Mouse (Mus musculus): Measurements from ENCODE around the gene Gucy2c.

The Gucy2c gene

DNA sequence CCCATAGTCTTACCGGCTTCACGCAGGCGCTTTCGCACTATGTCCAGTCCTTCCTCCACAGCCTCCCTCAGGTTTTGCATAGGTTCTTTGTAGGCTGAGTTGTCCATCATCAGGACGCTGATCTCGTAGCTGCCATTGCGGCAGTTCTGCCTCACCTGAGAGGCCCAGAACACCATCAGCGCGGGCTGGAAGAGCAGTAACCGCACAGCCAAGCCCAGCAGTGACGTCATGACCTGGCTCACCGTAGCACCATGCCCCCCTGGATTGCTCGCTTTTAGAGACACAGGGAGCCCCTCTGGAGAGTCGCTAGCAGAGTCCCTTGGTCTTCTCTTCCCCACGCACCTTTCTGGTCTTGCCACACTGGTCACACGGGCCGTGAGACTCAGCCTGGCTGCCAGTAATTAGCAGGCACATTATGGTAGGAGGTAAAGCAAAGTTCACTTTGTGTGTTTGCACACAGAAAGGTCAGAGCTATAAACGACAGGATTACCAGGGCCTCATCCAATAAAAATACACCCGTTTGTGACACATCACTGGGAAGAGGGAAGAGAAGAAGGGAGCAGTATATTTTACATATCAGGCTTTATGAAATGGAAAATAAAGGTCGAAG is at the start of gene Gucy2c:
Gucy2c (minus strand) TSS at position 389 of the 610 bp plus-strand sequence.
- no peak for DNase-seq (ENCODE audit: low spot score)

DNA sequence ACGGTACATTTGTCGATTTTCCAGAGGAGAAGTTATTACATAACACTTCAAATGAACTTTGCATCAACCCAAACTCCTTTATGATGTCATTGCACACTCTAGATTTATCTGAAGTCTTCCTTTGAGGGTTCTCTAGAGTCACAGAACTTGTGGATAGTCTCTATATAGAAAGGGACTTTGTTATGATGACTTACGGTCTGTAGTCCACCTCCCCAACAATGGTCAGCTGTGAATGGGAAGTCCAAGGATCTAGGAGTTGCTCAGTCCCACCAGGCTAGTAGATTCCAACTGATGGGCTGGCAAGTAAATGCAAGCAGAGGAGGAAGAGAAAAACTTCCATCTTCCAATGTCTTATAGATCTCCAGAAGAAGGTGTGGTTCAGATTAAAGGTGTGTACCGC is 47.1 kb upstream of the Gucy2c start:
- no peak for DNase-seq (ENCODE audit: low spot score)

DNA sequence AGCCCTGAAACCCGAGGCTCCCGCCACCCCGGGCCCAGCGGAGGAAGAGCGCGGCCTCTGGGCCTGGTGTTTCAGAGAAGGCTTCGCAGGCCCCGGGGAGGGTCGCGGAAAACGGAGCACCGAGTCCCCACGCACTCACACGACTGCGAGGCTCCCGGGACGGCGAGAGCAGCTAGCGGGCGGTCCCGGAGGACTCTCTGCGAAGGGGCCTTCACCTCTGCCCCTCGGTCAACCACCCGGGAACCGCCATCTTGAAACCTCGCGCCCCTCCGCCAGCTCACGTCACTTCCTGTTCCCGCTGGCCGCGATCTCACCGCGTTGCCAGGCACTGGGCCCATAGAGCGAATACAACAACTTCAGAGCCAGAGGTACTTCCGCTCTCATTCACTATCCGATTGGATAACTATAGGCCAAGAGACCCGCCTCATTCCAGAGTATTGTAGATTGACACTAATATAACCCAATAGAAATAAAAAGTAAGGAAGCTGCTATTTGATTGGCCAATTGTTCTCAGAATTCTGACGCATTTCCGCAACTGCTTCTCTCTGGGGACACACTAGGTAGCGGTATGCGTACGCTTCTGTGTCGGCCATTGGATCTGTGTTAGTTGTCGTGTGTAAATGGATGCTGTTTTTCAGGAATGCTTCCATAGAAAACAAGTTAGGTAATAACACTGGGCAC is 46.5 kb upstream of the Gucy2c start, which contains the start of gene Wbp11:
Wbp11 (minus strand) TSS at position 353 of the 681 bp plus-strand sequence.
- DNase-seq (ENCODE audit: low spot score), result peak; percentile 95

DNA sequence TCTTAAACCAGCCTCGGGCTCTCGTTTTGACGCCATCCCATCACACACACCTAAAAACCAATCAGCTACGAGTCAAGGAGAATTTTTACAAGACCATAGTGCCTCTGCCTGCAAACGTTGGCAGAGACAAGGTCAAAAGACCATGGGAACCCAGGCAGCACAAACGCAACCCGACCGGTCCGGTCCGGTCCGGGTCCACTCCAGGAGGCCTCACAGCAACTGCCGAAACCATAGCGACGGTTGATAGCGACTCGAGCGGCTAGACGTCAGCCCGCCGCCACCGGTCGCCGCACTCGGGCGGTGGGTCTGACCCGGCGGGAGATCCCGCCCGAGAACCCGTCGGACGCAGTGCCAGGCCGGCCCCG is 45.9 kb upstream of the Gucy2c start, which contains the start of gene BC049715:
BC049715 (plus strand) TSS at position 111 of the 365 bp plus-strand sequence.
- no peak for DNase-seq (ENCODE audit: low spot score)

DNA sequence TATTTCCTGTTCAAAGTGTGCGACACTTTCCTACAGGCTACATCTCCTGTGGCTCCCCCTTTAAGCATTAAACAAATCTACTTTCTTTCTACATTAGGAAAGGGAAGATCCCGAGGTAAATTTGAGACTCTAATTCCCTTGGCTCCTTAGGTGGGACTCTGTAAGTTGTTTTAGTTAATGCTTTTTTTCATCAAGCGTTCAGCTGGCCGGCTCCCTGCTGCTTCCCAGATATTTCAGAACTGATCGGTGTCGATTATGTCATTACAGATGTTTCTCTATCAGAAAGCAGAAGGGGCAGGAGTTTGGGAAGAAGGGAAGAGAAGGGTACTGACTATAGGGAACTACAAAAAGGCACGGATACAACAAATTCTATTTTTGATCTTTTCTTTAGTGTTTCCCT is 45.6 kb upstream of the Gucy2c start:
- DNase-seq (ENCODE audit: low spot score), result no peak

DNA sequence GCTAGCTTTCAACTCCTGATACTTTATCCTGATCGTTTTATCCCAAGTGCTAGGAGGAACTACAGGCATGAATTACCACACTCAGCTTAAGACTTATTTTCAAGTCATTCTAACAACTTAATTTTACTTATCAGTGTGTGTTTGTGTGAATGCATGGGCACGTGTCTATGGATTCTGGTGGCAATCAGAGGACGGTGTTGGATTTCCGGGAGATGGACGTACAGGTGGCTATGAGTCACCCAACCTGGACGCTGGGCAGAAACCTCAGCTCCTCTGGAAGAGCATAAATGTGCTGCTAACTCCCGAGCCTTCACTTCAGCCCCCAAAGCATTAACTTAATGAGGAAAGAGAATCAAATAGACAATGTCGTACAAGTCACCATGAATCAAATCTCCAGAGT is 43.4 kb upstream of the Gucy2c start:
- no peak for DNase-seq (ENCODE audit: low spot score)

DNA sequence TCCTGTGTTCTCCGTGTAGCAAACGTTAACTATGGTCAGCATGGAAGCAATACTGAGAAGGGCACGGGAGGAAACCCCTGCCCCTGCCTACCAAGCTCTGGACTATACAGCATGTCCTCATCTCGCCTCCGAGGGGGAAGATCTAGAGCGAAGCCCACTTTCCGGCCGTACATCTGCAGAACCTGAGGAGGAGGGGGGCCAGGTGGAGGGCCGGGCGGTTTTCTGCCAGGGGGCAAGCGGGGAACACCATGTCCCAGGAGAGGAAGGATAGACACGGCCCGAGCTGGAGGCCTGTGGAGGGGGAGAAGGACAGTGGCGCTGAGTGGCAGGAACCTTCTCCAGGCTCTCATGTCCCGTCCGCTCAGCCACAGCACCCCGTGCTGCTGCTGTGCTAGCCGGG is 39.5 kb upstream of the Gucy2c start:
- DNase-seq (ENCODE audit: low spot score), result no peak

DNA sequence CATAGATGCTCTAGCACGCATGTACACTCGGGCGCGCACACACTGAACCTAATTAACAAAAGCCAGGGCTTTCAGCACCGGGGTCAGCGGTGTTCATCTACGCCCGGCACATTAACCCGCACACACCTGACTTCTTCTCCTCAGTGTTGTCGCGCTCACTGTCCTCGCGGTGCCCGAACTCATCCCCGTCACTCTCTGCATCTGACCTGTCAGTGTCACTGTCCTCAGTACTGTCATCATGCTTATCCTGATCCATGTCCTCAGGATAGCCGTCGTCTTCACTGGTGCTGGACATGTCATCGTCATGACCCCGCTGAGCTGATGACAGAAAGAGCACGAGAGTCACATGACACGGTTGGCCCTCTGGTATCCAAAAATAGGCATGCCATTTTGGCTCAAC is 38.8 kb upstream of the Gucy2c start:
- no peak for DNase-seq (ENCODE audit: low spot score)

DNA sequence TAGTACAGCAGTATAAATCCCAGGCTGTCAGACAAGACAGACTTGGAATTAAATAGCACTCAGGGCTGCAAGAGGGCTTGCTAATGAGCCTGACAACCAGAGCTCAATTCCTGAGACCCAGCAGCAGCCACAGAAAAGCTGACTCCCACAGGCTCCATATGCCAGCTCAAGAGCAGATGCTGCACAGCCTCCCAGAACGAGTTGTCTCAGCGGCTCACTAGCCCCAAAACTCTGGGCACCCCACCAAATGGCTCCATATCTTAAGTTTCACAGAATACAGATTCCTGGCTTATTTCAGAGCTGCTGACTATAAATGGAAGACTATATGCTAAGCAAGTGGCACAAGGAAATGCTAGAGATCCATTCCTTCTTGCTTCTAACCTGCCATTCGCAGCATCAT is 36.0 kb upstream of the Gucy2c start:
- DNase-seq (ENCODE audit: low spot score), result no peak

DNA sequence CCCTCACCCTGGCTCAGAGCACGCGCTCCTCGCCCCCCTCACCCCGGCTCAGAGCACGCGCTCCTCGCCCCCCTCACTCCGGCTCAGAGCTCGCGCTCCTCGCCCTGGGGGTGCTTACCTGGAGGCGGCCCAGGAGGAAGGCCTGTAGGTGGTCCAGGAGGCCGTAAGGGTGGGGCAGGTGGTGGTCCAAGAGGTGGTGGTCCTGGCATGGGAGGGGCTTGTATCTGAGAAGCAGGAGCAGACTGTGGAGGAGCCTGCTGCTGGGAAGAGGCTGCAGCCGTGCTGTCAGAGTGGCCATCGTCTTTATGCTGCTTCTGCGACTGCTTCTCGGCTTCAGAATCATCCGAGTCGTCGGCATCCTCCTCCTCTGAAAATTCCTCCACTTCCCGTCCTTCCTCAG is 35.3 kb upstream of the Gucy2c start:
- no peak for DNase-seq (ENCODE audit: low spot score)

DNA sequence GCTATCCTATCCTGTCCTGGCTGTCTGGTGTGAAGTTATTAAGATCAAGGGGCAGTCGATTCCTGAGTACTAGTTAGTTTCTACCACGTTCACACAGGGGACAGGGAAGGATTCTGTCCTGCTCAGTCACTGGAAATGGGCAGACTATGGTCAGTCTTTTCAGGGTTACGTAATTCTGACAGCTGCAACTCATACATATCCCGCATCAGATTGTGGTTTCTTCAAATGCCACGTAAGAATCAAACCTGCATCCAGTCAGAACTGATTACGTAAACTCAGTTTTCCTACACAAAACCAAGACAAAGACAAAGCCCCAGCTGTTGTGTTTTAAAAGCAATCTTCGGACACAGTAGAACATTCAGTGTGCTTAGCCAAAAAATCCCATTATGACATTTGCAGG is 33.8 kb upstream of the Gucy2c start:
- no peak for DNase-seq (ENCODE audit: low spot score)

DNA sequence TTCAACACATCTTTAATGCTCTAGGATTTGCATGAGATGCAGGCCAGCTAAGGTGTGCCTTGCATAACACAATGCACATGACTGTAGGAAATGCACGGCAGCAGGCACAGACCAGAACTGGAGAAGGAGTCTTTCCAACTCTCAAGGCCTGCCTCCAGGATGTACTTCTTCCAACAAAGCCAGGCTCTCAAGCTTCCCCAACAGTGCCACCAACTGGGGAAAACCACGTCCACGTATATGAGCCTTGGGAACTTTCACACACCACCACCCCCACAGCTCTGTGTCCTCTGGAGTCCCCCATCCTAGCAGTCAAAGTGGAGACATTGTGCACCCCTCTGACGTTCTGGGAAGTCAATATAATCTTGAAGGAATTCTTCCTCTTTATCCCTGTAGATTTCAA is 31.6 kb upstream of the Gucy2c start:
- no peak for DNase-seq (ENCODE audit: low spot score)

DNA sequence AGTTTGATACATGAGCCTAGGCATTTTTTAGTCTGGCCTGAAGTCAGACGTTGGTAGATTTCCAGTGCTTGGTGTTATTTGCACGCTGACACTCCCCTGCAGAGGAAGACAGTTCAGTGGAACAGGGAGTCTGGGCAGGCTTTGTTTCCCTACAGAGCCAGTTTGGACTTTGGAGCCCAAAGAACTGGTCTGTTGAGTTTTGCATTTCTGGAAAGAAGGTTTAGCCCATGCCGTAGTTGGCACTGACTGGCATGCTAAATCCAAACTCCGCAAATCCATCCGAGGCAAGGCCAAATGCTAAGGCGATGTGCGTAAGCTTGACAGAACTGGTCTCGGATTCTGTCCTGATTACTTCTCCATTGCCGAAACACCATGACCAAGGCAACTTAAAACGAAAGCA is 29.6 kb upstream of the Gucy2c start:
- no peak for DNase-seq (ENCODE audit: low spot score)

DNA sequence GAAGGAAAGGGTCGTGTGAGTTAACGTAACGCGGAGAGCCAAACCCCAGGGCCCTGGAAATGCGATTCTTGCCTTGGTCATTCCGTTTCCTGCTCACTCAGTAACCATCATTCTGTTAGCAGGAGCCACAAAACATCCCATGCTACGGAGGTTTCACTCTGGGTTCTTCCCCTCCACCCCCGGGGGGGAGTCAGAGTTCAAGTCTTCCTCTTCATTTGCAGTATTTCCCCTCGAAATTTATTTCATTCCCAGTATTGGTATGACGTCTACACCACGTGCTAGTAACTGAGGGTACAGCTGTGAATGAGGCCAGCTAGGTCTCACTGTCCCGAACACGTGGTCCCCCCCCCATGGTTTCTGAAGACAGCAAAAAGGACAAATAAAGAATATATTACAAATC is 28.1 kb upstream of the Gucy2c start:
- DNase-seq (ENCODE audit: low spot score), result no peak

DNA sequence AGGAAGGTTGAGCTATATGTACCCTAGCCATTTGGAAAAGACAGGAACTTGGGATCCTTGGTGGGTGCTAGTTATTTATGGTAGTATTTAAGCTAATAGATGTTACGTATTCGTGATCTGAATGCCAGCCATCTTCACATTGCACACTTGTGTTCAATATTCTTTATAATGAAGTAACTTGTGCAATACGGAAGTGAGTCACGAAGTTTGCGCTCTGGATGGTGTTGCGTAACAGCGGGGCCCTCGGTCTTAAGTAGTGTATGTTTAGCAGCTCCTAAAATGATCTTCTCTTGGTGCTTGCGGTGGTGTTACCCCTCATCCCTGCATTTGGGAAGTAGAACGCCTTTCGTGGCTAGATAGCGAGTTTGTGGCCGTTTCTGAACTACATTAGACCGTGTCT is 27.5 kb upstream of the Gucy2c start:
- DNase-seq (ENCODE audit: low spot score), result peak; percentile 75

DNA sequence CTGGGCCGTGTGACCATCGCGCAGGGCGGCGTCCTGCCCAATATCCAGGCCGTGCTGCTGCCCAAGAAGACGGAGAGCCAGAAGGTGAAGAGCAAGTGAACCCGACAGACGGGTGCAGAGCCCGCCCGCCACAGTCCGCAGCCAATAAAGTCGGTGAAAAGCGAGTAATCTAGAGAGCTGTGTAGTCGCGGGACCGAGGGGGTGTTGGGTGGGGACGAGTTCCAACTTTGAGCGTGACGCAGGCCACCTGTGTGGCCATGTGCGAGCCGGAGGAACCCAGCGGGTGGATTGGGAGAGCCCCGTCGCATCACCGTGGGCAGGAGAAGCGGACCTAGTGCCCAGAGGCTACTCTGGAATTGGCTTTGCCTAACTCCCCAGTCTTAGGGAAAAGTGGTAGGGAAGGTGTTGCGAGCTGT is 27.1 kb upstream of the Gucy2c start:
- peak; percentile 52 for DNase-seq (ENCODE audit: low spot score)

DNA sequence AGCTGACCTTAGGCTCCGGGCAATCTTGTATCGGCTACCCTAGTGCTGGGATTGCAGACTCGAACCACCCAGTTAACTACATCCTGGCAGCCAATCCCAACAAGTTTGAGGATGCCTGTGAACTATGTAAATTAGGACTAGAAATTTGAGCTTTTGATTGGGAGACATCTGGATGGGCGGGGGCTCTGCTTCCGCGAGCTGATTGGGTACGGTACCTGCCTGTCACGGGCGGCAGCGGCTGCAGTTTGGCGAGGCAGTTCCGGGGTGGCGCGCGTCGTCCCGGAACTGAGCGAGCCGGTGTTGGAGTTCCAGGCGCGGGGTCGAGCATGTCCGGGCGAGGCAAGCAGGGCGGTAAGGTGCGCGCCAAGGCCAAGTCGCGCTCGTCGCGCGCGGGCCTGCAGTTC is 26.5 kb upstream of the Gucy2c start, which contains the start of gene H2afj:
H2afj (plus strand) TSS at position 231 of the 404 bp plus-strand sequence.
- peak; percentile 98 for DNase-seq (ENCODE audit: low spot score)

DNA sequence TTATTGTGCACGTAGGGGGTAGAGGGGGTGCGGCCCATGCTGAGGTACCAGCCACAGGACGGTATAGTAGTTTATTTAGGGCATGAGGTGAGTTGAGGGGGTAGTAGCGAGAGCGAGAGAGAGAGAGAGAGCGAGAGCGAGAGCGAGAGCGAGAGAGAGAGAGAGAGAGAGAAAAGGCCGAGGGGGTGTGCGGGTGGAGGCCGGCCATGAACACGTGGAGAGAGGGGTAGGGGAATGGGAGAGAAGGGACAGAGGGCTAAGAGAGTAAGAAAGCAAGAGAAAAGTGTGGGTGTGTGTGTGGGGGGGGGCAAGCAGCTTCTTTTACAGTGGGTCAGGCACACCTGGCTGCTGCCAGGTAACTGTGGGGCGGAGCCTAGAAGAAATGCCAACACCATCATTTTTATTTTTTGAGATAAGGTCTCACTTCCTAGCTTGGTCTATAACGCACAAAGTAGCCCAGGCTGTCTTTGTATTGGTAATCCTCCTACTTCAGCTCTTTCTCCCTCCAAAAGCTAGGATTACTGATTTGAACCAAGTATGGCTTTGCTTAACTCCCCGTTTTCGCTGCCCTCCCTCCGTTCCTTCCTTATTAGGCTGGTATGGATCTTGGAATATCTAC is 25.9 kb upstream of the Gucy2c start:
- no peak for DNase-seq (ENCODE audit: low spot score)

DNA sequence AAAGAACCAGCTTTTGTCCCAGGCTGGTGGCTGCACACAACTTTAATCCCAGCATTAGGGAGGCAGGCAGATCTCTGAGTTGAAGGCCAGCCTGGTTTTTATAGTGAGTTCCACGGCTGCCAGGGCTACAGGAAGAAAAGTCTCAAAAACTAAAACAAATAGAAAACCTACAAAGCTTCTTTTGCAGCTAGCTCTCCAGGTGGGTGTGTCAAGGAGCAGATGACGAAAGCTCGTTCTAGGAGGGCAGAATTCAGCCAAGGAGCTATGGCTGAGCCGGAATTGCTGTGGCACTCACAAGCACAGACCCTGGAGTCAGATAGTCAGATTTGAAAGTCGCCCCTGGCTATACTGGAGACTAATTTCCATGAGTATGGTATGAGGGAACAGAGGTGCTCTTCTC is 25.3 kb upstream of the Gucy2c start:
- no peak for DNase-seq (ENCODE audit: low spot score)

DNA sequence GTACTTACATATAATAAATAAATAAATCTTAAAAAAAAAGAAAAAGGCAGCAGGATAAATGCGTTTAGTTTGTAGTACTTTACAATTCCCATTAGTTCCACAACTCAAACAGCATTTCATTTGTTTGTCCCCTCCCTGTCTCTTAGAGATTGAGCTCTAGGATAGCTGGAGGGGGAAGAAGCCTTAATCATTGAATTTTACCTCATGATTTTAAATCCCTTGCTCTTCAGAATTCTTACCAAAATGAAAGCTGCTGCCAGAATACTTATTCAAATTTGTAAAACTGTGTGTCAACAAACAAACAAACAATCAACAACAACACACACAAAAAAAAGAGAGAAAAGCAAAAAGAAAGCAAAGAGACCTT is 23.8 kb upstream of the Gucy2c start:
- no peak for DNase-seq (ENCODE audit: low spot score)

DNA sequence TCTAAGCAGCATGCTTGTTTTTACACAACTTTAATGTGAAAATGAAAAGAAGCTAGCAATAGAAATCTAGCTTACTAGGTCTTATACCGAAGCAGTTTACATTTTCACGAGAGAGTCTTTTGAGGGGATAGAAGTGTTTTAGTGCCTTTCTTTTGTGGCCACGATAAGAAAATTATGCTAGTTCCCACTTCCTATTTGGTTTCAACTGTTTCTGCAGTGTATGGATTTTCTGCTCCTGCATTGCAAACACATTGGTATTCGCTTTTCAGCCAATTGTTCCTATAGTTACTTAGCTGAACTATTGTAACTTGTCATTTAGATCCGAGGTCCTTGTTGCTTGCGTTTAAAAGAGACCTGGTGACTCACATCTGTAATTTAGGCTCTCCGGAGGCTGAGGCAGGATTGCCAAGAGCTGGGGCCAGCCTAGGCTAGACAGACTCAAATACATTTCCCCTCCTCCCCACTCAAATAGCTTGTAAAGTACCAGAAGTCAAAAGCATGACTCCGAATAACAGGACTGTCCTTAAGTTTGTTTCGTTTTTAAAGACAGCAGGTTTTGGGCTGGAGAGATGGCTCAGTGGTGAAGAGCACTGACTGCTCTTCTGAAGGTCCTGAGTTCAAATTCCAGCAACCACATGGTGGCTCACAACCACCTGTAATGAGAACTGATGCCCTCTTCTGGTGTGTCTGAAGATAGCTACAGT is 23.3 kb upstream of the Gucy2c start:
- DNase-seq (ENCODE audit: low spot score), result no peak

DNA sequence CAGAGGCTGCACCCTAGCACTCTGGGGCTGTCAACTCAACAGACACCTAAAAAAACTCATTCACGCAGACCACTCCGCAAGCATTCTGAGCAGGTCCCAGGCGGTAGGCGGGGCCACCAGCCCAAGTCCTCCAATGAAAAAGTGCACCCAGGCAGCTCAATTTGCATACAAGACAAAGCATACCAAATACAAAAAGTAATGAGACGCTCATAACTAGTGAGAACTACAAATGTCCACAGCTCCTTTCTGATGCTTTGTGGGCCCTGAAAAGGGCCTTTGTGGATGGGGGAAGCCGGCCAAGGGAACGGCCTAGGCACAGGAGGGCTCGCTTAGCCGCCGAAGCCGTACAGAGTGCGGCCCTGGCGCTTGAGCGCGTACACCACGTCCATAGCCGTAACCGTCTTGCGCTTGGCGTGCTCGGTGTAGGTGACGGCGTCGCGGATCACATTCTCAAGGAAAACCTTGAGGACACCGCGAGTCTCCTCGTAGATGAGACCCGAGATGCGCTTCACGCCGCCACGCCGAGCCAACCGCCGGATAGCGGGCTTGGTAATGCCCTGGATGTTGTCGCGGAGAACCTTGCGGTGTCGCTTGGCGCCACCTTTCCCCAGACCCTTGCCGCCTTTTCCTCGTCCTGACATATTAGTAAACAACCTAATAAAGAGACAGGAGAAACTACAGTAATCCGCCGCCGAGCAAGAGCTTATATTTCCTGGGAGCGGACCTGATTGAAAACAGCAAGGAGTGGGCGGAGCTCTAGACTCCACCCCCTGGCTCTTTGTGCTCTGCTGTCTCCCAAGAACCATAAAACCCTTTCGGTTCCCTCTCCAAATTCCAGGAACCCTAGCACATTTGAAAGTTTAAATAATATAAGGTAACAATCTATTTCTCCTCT is 22.4 kb upstream of the Gucy2c start, which contains the start of gene Hist4h4:
Hist4h4 (minus strand) TSS at position 677 of the 895 bp plus-strand sequence.
- DNase-seq (ENCODE audit: low spot score), result peak; percentile 96
